Mouse (Mus musculus) kidney, postnatal 25 days (tissue): Measurements from ENCODE around the gene Arhgdia.
A peak's percentile ranks its signal among the peaks of the same experiment; 100 is the strongest.
"Not testable (repeated sequence)": the region's sequence is repeated elsewhere in the genome, so short reads cannot be mapped to it uniquely, and the experiment has no call there.

ENCODE experiments used
- DNase-seq, 2 experiments: peaks; one replicate each; pipeline ENCODE4 v3.0.0; 2021; ENCODE audit warnings: mixed read lengths in 2 of 2

Gene Arhgdia

GRCm38 (mm10) chr11:120613481-120613972 lies 32.1 kb upstream of the Arhgdia start:
- DNase-seq = no peak

- peak; percentile 80 to 81 for DNase-seq
Observed at GRCm38 (mm10) chr11:120612763-120613162, 31.3 kb upstream of the Arhgdia start.

GRCm38 (mm10) chr11:120610477-120611046 lies 29.1 kb upstream of the Arhgdia start:
- DNase-seq = no peak

- DNase-seq = peak; percentile 60 to 86
Observed at GRCm38 (mm10) chr11:120609250-120609649, 27.8 kb upstream of the Arhgdia start.

GRCm38 (mm10) chr11:120608241-120609034 lies 27.0 kb upstream of the Arhgdia start, which contains the start of gene Npb:
Gene Npb, plus strand, starts transcription at chr11:120608477.
- peak in 1 of 2 experiments; percentile 55 for DNase-seq

- no peak for DNase-seq
Observed at GRCm38 (mm10) chr11:120606764-120607163, 25.3 kb upstream of the Arhgdia start.

DNA sequence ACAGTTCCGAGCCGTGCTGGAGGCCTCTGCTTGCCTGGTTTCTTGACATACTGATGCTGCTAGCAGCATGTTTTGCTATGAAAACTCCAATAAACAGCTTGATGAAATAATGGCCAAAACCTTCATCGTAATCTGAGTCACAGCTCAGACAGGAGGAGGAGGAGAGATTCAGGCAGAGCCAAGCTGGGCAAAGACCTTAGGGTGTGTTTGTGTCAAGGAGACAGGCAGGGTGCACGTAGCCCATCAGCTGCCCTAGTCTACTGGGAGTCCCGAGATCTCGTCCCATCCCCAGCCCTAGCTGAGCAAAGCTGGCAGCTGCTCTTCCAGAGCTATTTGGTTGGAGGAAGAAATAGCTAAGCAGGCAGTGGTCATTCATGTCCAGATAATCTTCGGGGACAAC lies 24.2 kb upstream of the Arhgdia start:
- no peak for DNase-seq

DNA sequence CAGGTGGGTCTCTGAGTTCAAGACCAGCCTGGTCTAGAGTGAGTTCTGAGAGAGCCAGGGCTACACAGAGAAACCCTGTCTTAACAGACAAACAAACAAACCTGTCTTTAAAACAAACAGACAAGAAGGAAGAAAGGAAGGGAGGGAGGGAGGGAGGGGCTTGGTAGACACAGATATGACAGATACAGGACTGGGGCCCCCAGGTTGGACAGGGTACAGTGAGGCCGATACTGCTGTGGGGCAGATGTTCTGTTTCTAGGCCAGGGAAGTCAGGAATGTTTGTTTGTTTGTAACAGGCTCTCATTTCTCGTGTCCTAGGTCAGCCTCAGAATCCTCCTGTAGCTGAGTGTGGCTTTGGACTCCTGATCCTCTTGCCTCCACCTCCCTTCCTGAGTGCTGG lies 22.1 kb upstream of the Arhgdia start:
- DNase-seq = no peak

DNA sequence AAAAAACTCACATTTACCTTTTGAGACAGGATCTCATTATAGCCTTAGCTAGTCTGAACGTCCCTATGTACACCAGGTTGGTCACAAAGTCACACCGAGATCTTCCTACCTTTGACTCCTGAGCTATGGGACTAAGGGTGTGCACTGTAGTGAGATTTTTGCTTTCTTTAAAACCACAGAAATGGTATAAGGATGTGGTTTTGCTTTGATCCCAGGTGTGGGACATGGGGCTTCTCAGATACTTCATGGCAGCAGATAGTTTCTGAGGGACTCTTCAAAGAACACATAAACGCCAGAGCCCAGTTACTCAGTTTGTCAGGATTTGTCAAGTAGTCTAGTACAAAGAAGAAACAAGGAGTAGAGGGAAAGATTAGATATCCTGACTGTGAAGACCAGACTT lies 19.3 kb upstream of the Arhgdia start:
- DNase-seq = no peak

DNA sequence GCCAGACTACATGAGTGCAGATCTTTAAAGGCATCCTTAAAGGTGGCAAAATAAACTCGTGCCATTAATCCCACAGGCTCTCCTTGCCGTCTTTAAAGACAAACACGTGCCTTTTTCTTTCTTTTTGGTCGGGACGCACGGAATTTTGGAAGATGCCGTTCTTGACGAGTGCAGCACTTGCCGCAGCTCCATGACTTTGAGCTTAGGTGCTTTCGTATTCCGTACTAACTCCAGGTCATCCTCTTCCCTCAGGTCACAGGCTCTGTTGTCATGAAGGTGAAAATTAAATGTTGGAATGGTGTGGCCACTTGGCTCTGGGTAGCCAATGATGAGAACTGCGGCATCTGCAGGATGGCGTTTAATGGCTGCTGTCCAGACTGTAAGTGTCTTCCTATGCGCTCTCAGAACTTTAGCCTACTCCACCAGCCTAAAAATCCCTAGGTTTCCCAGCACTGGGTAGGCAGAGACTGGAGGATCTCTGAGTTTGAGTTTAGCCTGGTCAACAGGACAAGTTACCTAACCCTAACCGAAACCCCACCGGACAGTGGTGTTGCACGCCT lies 17.6 kb upstream of the Arhgdia start:
- DNase-seq = no peak

GRCm38 (mm10) chr11:120598283-120598989 lies 17.0 kb upstream of the Arhgdia start, which contains the start of the genes Alyref and Anapc11:
Gene Alyref, minus strand, starts transcription at chr11:120598365.
Gene Anapc11, plus strand, starts transcription at chr11:120598421.
- DNase-seq = peak; percentile 92 to 97

- DNase-seq = peak in 1 of 2 experiments; percentile 66
Observed at GRCm38 (mm10) chr11:120597240-120598235, 16.1 kb upstream of the Arhgdia start.

DNA sequence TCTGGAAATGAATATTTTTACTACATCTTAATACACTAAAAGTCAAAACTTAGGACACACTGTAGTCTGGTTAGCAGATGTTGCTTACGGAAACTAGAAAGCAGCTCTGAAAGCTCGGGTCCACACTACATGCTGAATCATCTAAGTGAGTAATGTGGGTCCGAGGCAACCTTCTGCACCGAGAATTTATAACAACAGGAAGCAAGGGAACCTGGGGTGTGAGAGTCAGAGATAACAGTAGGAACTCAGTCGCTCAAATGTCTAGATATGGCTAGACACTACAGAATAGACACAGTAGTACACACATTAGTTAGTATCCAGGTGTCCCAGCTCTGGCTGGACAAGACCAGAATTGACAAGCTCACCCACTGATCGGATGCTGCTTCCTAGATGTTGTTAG lies 7.1 kb upstream of the Arhgdia start:
- no peak for DNase-seq

GRCm38 (mm10) chr11:120583937-120584336 lies 2.5 kb upstream of the Arhgdia start:
- no peak for DNase-seq

- DNase-seq = not testable (repeated sequence)
Observed at GRCm38 (mm10) chr11:120582982-120583293, 1.5 kb upstream of the Arhgdia start.

DNA sequence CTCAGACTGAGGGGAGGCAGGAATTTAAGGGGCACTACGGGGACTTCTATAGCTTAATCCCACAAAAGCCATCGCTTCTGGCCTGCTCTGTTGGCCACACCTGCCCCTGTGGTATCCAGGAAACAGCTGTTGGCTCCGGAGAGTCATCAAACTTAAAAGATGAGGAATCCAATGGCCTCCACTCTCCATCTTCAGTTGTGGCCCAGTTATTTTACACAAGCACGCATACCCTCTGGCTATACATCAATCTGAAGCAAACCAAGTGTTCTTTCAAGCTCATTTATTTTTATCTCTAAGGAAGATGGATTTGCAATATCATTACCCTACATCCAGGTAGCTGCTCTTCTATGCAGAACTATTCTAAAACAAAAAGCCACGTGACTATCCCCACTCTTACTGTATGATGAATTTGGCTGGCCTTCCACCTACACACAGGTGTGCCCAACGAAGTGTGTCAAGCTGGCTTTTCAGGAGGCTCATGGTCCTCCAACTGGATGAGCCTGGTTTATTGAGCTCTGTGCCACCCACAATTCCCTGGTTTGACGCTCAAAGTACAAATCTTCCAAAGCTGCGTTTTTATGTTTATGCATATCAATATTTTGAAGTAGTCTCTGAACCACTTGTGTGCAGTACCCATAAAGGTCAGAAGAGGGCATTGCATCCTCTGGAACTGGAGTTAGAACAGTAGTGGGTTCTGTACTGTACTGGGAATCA lies 1.0 kb upstream of the Arhgdia start:
- peak in 1 of 2 experiments; percentile 69 for DNase-seq

DNA sequence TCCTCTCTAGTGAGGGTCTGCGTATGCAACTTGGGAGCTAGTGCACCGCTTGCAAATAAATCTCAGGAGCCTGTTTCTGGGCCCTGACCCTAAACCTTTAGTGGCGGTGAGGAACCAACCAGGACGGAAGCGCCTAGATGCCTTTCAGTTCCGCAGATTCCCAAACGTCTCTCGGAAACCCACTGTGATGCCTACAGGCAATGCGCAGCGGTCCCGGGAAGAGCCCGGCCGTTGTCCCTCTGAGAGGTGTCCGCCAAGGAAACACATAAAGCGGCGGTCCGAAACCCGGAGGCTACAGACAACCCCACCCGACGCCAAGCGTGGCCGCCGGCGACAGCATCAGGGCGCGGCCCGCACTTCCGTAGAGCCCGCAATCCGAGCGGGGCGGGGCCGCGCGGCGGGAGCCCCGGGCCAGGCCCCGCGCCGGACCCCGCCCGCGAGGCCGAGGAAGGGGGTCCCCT lies 523 bp downstream of the Arhgdia start:
- DNase-seq = peak; percentile 36 to 53

DNA sequence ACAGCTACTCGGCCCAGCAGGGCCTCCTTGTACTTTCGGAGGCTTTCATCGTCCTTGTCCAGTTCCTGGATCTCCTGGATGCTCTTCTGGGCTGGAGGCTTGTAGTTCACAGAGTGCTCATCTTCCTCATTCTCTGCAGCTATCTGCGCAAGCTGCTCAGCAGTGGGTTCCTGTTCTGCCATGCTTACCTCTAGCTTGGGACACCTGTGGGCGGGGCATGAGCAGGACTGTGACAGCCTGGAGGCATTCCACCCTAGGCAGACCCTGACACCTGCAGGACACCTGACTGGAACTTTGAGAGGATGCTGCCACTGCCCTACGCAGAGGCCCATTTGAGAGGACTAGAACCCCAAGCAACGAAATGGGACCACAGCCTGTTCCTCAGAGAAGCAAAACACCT lies 1.2 kb downstream of the Arhgdia start:
- DNase-seq = peak; percentile 37 to 74

GRCm38 (mm10) chr11:120579316-120580107 lies 1.9 kb downstream of the Arhgdia start:
- DNase-seq = peak; percentile 80 to 83

DNA sequence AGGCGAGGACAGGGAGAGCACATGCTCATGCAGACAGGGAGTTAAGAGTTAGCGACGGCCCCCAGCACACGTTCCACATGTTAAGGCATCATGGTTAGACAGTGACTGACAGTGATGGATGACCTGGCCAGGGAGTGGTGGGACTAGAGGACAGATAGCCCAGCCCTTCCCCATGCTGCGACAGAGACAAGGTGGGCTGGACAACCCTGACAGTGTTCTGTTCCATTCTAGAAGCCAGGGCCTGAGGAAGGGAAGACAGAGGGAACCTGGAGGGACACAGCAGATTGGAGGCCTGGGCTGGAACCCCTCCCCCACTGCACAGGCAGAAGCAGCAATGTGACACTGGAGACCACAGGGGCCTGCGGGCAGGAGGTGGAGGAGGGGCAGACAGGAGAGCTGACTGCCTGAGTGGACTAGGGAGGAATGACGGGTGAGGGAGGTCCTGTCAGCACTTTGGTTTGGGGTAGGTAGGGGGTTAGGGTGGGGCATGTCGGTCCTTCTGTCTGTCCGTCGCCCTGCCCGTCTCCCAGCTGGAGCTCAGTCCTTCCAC lies 2.7 kb downstream of the Arhgdia start:
- peak in 1 of 2 experiments; percentile 71 for DNase-seq
